Mouse (Mus musculus) cerebellum, adult 2 months (tissue): Measurements from ENCODE around the gene Adprh. TPM values are rescaled to one million over a fixed set of nuclear protein-coding genes. Genes with fewer than 3 reads are reported as not detected.

Source experiments
- DNase-seq, 2 experiments: peaks; one replicate each; pipeline ENCODE4 v3.0.0; 2021
- H3K27ac ChIP-seq: fragments of 200-500 bp; 2 replicates; pipeline ENCODE4 v1.5.1; 2012; ENCODE audit warnings: low read length, control low read depth, inconsistent platforms; ENCODE audit not compliant: insufficient read depth
- H3K27me3 ChIP-seq: fragments of 200-500 bp; 2 replicates; pipeline ENCODE4 v1.6.1; 2012; ENCODE audit warnings: inconsistent platforms, mild to moderate bottlenecking, low read length, moderate library complexity; ENCODE audit not compliant: control insufficient read depth, insufficient read depth
- H3K4me1 ChIP-seq: fragments of 200-500 bp; 2 replicates; pipeline ENCODE4 v1.6.1; 2011; ENCODE audit warnings: low read length; ENCODE audit not compliant: control insufficient read depth, insufficient read depth
- H3K4me3 ChIP-seq: fragments of 200-500 bp; replicated peaks from 2 replicates; pipeline ENCODE3; 2011; ENCODE audit warnings: mild to moderate bottlenecking, low read depth, low read length, control low read depth; ENCODE audit not compliant: insufficient read depth
- CTCF ChIP-seq: fragments of 200-500 bp; IDR thresholded peaks from 2 replicates; pipeline ENCODE4 v1.5.1; 2011; ENCODE audit warnings: low read depth, mild to moderate bottlenecking, control low read depth, low read length, moderate library complexity, borderline replicate concordance; ENCODE audit not compliant: insufficient read depth
- POLR2A ChIP-seq: fragments of 200-500 bp; IDR thresholded peaks from 2 replicates; pipeline ENCODE4 v1.6.1; 2011; ENCODE audit warnings: low read length, control low read depth, borderline replicate concordance; ENCODE audit not compliant: insufficient read depth
- WGBS: fragments of 180-500 bp; shearing (Covaris S2); methylation state at CpG from one replicate; pipeline ENCODE4 v1.1.7; 2018; 5-methylcytosine and 5-hydroxymethylcytosine counted together
- polyA plus RNA-seq: library from polyadenylated mRNA; depleted of rRNA; stranded (reverse); fragments of >200 nt; gene quantifications from 2 replicates; pipeline ENCODE4 v1.2.3, GENCODE M21; 2012

Adprh gene
- polyA plus RNA-seq, 1 experiment: 67.3 TPM

DNA sequence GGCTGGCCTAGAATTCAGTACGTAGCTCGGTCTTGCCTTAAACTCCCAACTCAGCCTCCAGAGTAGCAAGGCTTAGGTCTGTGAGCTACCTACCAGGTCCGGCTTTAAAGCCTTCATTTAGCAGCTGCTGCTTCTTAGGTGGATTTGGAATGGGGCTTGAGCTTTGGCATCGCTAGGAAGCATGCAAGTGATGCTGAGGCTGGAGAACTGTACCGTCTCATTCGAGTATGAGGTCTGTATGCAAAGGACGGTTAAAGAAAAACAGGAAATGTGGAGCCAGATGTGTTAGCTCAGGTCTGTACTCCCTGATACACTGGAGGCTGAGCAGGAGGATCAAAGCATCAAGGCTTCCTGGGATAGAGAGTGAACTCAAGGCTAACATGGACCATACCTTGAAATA is 9.7 kb upstream of the Adprh start:
- Histone ChIP-seq H3K4me1 (no peaks in the 10 kb centered on the region), H3K27me3 (no peaks in the 10 kb centered on the region; the same call in 1 of the 2 replicates), H3K4me3 (no peak overlapping the region), H3K27ac (no peak overlapping the region)
- TF ChIP-seq CTCF (no peak), POLR2A (no peak)
- WGBS: 84% methylated on average over 7 of the region's 7 CpGs
- DNase-seq: no peak

DNA sequence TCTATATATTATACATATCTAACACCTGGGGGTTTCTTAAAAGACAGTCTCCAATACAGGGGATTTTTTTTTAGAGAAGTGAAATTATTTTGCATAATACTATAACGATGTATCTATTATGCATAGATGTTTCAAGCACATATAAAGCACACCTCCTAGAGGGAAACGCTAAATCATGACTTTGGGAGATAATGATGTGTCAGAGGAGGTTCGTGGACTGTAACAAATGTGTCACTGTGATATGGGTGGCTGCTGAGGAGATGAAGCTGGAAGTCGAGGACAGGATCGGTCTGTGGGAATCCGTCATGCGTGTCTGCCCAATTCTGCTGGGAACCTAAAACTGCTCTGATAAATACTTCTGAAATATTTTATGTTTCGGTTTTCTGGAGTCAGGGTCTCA is 9.2 kb upstream of the Adprh start:
- no peak for DNase-seq
- Histone ChIP-seq H3K27me3 (no peaks in the 10 kb centered on the region; the same call in 1 of the 2 replicates), H3K27ac (no peak overlapping the region), H3K4me3 (no peak overlapping the region), H3K4me1 (no peaks in the 10 kb centered on the region)
- 80% methylated on average over 8 of the region's 8 CpGs for WGBS
- no peak for TF ChIP-seq CTCF
- no peak for TF ChIP-seq POLR2A

DNA sequence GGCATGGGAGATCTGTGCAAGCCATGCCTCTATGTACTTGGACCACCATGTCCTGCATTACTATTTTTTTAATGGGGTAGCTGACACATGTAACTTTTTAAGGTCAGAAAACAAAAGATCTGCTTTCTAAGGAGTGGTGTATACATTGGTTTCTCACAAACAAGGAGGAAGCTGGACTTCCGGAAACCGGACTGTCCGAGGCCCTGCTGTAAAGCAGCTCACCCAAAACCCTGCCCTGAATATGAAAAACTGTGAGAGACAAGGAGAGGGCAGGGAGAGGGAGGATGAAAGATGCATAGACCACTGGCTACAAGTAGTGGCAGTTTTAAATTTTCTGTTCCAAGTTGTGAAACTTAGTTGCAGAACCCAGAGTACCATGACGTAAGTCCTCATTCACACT is 7.5 kb upstream of the Adprh start:
- H3K4me1 ChIP-seq: no peaks in the 10 kb centered on the region
- H3K27me3 ChIP-seq: no peaks in the 10 kb centered on the region; the same call in 1 of the 2 replicates
- H3K4me3 ChIP-seq: no peak overlapping the region
- H3K27ac ChIP-seq: no peak overlapping the region
- TF ChIP-seq POLR2A (no peak), CTCF (no peak)
- DNase-seq: no peak
- WGBS: 91% methylated on average over 4 of the region's 4 CpGs

DNA sequence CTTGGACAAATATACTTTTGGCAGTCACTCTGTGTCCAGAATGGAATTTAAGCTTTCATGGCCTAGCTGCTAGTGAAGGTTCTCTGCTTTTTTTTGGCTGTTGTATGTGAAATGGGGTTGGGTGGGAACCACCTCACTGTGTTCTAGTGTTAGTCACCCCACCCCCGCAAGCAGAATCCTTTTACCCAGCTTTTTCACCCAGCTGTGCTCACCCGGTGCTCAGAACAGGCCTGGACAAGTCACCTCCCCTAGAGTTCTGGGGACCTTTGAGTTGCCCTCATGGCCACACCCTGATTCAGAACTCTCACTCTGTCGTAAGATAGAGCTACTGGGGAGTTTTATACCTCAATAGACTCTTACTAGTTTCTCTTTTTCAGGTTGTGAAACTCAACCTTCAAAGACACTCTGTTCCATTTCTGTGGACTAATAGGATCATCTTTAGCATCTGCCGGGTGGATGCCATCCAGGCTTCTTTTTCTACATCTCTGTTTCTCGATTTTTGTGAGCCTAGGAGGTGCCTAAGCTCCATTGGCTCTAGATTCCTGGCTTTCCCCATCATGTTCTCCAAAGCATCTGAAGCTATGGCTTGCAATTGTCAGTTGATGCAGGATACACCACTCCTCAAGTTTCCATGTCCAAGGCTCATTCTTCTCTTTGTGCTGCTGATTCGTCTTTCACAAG is 6.2 kb upstream of the Adprh start:
- H3K27me3 ChIP-seq: no peaks in the 10 kb centered on the region; the same call in 1 of the 2 replicates
- TF ChIP-seq POLR2A (no peak), CTCF (no peak)
- H3K27ac ChIP-seq: no peak overlapping the region
- WGBS: 66% methylated on average over 6 of the region's 6 CpGs
- no peaks in the 10 kb centered on the region for H3K4me1 ChIP-seq
- H3K4me3 ChIP-seq: no peak overlapping the region
- DNase-seq: no peak

DNA sequence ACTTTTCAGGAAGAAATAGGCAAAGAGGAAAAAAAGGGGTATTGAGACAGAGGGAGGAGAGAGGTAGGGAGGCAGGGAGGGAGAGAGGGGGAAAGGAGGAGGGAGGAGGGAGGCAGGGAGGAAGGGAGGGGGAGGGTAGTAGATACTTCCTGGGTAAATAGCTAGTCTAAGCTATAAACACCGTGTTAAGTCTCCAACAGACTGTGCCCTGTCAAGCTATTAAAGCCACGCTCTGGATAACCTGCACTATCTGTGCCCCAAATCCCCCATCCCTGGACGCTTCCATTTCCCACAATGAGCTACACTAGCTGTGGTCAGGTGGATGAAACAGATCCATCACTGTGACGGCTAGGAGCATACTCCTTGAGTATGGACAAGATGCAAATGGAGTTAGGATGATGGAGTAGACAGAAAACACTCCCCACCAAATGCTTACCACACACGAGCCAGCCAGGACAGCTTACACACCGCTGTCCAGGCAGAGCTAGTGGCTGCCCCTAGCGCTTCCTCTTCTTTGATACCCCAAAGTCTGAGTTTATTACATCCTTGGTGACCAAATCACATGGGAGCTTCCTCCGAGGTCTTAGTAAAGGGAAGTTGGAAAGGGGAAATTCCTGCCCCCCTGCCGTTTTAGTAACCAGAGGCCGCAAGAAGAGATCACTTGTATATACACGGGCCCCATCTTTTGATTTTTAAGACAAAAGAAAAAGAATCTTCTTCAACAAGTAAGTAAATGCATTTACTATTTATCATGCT is 4.5 kb upstream of the Adprh start:
- no peak overlapping the region for H3K4me3 ChIP-seq

DNA sequence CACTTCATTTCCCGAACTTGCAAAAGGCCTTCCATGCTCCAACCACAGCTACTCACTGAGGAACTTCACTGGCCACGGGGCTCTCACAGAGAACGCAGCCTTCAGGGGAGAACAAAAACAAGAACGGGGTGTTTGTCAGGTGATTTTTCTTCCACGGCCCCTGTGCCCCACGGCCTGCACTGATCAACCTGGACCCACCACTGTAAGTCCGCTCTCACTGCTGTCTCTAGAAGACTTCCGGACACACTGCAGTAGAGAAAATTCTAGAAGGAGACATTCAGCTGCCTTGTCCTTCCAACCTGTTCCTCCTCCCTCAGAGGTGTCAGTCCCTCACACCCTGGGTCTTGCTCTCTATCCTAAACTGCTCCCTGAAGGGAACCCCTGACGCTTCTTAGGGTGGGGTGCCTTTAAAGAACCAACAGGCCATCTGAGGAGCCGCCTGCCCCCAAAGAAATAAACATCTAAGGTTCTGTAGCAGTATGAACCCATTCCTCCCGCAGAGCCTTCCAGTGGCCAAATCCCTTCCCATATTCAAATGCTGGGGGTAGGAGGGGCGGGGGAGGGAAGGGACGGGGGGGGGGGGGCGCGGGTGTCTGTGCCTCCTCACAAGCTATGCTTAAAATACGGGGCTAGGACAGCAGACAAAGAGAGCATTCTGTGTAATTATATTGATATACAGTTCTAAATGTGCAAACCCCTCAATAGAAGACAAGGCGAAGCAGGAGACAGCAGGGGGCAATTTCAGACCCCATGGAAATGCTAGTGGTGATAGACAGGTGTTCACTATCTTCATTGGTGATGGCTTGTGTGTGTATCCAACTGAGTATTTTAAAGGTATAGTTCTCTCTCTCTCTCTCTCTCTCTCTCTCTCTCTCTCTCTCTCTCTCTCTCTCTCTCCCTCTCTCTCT is 3.3 kb upstream of the Adprh start, which contains the start of gene Cd80:
Gene Cd80 (plus strand): TSS at position 51 of the 908 bp plus-strand sequence.
- Histone ChIP-seq H3K27ac (no peak within 1 kb of the TSS), H3K4me1 (no peaks in the 10 kb centered on the region), H3K27me3 (no peaks in the 10 kb centered on the region; the same call in 1 of the 2 replicates), H3K4me3 (no peak within 1 kb of the TSS)
- no peak for TF ChIP-seq POLR2A
- TF ChIP-seq CTCF: no peak
- WGBS: 70% methylated on average over 17 of the region's 17 CpGs
- no peak for DNase-seq

More for the DNA sequence above, 4.5 kb upstream of the Adprh start:
- no peak for DNase-seq
- WGBS: 62% methylated on average over 11 of the region's 11 CpGs
- Histone ChIP-seq H3K27ac (no peak overlapping the region), H3K4me1 (no peaks in the 10 kb centered on the region), H3K27me3 (no peaks in the 10 kb centered on the region; the same call in 1 of the 2 replicates)
- TF ChIP-seq CTCF: no peak
- no peak for TF ChIP-seq POLR2A

DNA sequence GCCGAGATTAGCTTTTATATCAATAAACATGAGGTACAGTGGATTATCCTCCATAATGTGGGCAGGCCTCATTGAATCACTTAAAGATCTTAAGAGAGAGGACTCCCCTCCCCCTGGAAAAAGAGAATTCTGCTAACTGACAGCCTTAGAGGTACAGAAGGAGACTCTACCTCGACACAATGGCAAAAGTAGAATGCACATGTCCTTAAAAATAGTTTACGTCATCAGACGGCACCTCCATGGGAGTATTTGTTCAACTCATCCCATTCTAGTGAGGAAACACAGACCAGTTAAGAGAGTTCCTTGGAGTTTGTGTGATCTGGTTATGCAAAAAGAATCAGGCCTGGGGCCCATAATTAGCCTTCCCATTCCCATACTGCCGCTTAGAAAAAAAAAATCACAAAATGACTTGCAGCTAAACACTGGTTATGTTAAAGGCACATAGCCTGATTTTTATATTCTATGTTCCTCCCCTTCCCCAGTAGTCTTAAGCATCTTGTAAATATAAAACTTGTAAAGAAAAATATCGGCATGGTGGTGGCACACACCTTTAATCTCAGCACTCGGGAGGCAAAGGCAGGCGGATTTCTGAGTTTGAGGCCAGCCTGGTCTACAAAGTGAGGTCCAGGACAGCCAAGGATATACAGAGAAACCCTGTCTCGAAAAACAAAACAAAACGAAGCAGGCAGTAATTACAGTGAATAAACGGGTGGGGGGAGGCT is 2.2 kb upstream of the Adprh start:
- no peak for TF ChIP-seq CTCF
- no peak for TF ChIP-seq POLR2A
- no peak overlapping the region for H3K27ac ChIP-seq
- WGBS: 82% methylated on average over 11 of the region's 11 CpGs
- no peaks in the 10 kb centered on the region; the same call in 1 of the 2 replicates for H3K27me3 ChIP-seq
- H3K4me1 ChIP-seq: no peaks in the 10 kb centered on the region
- DNase-seq: no peak
- H3K4me3 ChIP-seq: no peak overlapping the region
